Mouse (Mus musculus) Muller cell, postnatal 12 days (primary cell): ENCODE results near the gene Hspa8.
"Not testable (repeated sequence)": the region's sequence is repeated elsewhere in the genome, so short reads cannot be mapped to it uniquely, and the experiment has no call there.

Experiments used
- DNase-seq: peaks from one replicate; pipeline ENCODE4 v3.0.0-alpha.2; 2015; ENCODE audit errors: inconsistent ontology term

The Hspa8 gene

GRCm38 (mm10) chr9:40800675-40801612, at the start of gene Hspa8:
Gene Hspa8 (plus strand): TSS chr9:40800984.
- DNase-seq, result peak; percentile 100

- no peak for DNase-seq
These were observed 49.0 kb upstream of the Hspa8 start for GRCm38 (mm10) chr9:40751749-40752148.

GRCm38 (mm10) chr9:40756401-40756800, 44.4 kb upstream of the Hspa8 start:
- DNase-seq, result peak; percentile 35

GRCm38 (mm10) chr9:40757105-40757626, 43.6 kb upstream of the Hspa8 start:
- peak; percentile 49 for DNase-seq

GRCm38 (mm10) chr9:40757685-40758270, 43.0 kb upstream of the Hspa8 start:
- DNase-seq, result peak; percentile 75

- DNase-seq, result no peak
These were observed 38.4 kb upstream of the Hspa8 start for GRCm38 (mm10) chr9:40762354-40762753.

- DNase-seq, result no peak
These were observed 35.8 kb upstream of the Hspa8 start for GRCm38 (mm10) chr9:40764887-40765580.

GRCm38 (mm10) chr9:40765581-40765940, 35.2 kb upstream of the Hspa8 start:
- no peak for DNase-seq

- no peak for DNase-seq
These were observed 34.7 kb upstream of the Hspa8 start for GRCm38 (mm10) chr9:40766058-40766605.

- no peak for DNase-seq
These were observed 32.8 kb upstream of the Hspa8 start for GRCm38 (mm10) chr9:40767946-40768345.

- no peak for DNase-seq
These were observed 28.5 kb upstream of the Hspa8 start for GRCm38 (mm10) chr9:40772246-40772645.

- not testable (repeated sequence) for DNase-seq
These were observed 27.6 kb upstream of the Hspa8 start for GRCm38 (mm10) chr9:40773142-40773541.

GRCm38 (mm10) chr9:40773869-40774268, 26.9 kb upstream of the Hspa8 start:
- no peak for DNase-seq

- no peak for DNase-seq
These were observed 24.7 kb upstream of the Hspa8 start for GRCm38 (mm10) chr9:40776044-40776443.

- DNase-seq, result no peak
These were observed 24.1 kb upstream of the Hspa8 start for GRCm38 (mm10) chr9:40776459-40777248.

- DNase-seq, result no peak
These were observed 20.7 kb upstream of the Hspa8 start for GRCm38 (mm10) chr9:40780111-40780510.

- DNase-seq, result peak; percentile 85
These were observed 19.7 kb upstream of the Hspa8 start for GRCm38 (mm10) chr9:40780892-40781725.

- no peak for DNase-seq
These were observed 18.8 kb upstream of the Hspa8 start for GRCm38 (mm10) chr9:40781726-40782581.
